Mouse (Mus musculus) kidney, embryonic 15.5 days (tissue): ENCODE results near the gene Spaca5. TPM values are rescaled to one million over a fixed set of nuclear protein-coding genes. Genes with fewer than 3 reads are reported as not detected.
A peak's percentile ranks its signal among the peaks of the same experiment; 100 is the strongest.

Experiments
- ATAC-seq: fragments of 200-750 bp; cut with Nextera tagmentation; replicated peaks from 2 replicates; pipeline ENCODE4 v1.8.0; 2017; ENCODE audit warnings: moderate TSS enrichment; ENCODE audit not compliant: low FRiP score
- H3K27ac ChIP-seq: fragments of 300-500 bp; sonication (generic); 2 replicates; pipeline ENCODE4 v1.5.1; 2015; ENCODE audit warnings: mild to moderate bottlenecking, inconsistent platforms
- H3K27me3 ChIP-seq: fragments of 300-500 bp; sonication (generic); 2 replicates; pipeline ENCODE4 v1.6.1; 2015; ENCODE audit warnings: inconsistent platforms
- H3K36me3 ChIP-seq: fragments of 300-500 bp; sonication (generic); 2 replicates; pipeline ENCODE4 v1.6.1; 2015; ENCODE audit warnings: inconsistent platforms
- H3K4me1 ChIP-seq: fragments of 300-500 bp; sonication (generic); 2 replicates; pipeline ENCODE4 v1.6.1; 2015; ENCODE audit warnings: inconsistent platforms
- H3K4me2 ChIP-seq: fragments of 300-500 bp; sonication (generic); 2 replicates; pipeline ENCODE4 v1.6.1; 2015; ENCODE audit warnings: moderate library complexity, mild to moderate bottlenecking, inconsistent platforms
- H3K4me3 ChIP-seq: fragments of 300-500 bp; sonication (generic); replicated peaks from 2 replicates; pipeline ENCODE4 v1.5.1; 2015; ENCODE audit warnings: mild to moderate bottlenecking, inconsistent platforms
- H3K9ac ChIP-seq: fragments of 300-500 bp; sonication (generic); 2 replicates; pipeline ENCODE4 v1.6.1; 2015; ENCODE audit warnings: mild to moderate bottlenecking, inconsistent platforms
- H3K9me3 ChIP-seq: fragments of 300-500 bp; sonication (generic); replicated peaks from 2 replicates; pipeline ENCODE4 v1.6.1; 2016; ENCODE audit warnings: inconsistent platforms
- WGBS: fragments of 180-500 bp; shearing (Covaris S2); methylation state at CpG from one replicate; pipeline ENCODE4 v1.1.7; 2015; ENCODE audit warnings: mixed read lengths; 5-methylcytosine and 5-hydroxymethylcytosine counted together
- polyA plus RNA-seq: library from polyadenylated mRNA; unstranded; fragments of >200 nt; fragmentation: Nextera tagmentation; extraction: Ambion mirVana; gene quantifications from 2 replicates; pipeline ENCODE4 v1.2.1, GENCODE M21; 2015

Gene Spaca5
- not detected in 2 replicates for polyA plus RNA-seq

GRCm38 (mm10) chrX:21068106-21068505, at the start of gene Spaca5:
Gene Spaca5 (plus strand): TSS chrX:21068406.
- Histone ChIP-seq H3K4me1 (no peaks in the 10 kb centered on the region), H3K36me3 (no peaks in the 10 kb centered on the region), H3K4me3 (no peak within 1 kb of the TSS), H3K9me3 (no peaks in the 10 kb centered on the region), H3K4me2 (no peak within 1 kb of the TSS), H3K9ac (no peak within 1 kb of the TSS), H3K27me3 (no peaks in the 10 kb centered on the region), H3K27ac (no peak within 1 kb of the TSS)
- no peak for ATAC-seq

GRCm38 (mm10) chrX:21061460-21061859, 6.7 kb upstream of the Spaca5 start:
- 22% methylated on average over 9 of the region's 9 CpGs for WGBS
- ATAC-seq, result no peak; the same call in 1 of the 2 replicates
- H3K9me3 ChIP-seq, result no peaks in the 10 kb centered on the region

GRCm38 (mm10) chrX:21061866-21062543, 6.2 kb upstream of the Spaca5 start, which contains the start of gene Zfp182:
Gene Zfp182 (minus strand): TSS chrX:21062316.
- Histone ChIP-seq H3K36me3 (no peaks in the 10 kb centered on the region), H3K27me3 (no peaks in the 10 kb centered on the region), H3K4me3 (peak within 1 kb of the TSS; percentile 57), H3K4me1 (no peaks in the 10 kb centered on the region), H3K4me2 (peak within 1 kb of the TSS; percentile 50), H3K9me3 (no peaks in the 10 kb centered on the region), H3K27ac (peak within 1 kb of the TSS; percentile 56; the same call in 1 of the 2 replicates), H3K9ac (peak within 1 kb of the TSS; percentile 50)
- WGBS, result 21% methylated on average over 25 of the region's 25 CpGs
- peak; percentile 98 for ATAC-seq

More at GRCm38 (mm10) chrX:21061460-21061859, 6.7 kb upstream of the Spaca5 start:
- Histone ChIP-seq H3K36me3 (no peaks in the 10 kb centered on the region), H3K27me3 (no peaks in the 10 kb centered on the region), H3K4me2 (peak overlapping the region; percentile 50), H3K4me1 (no peaks in the 10 kb centered on the region), H3K27ac (peak overlapping the region; percentile 56; the same call in 1 of the 2 replicates), H3K4me3 (peak overlapping the region; percentile 57), H3K9ac (peak overlapping the region; percentile 50)

GRCm38 (mm10) chrX:21062544-21062890, 5.7 kb upstream of the Spaca5 start:
- 84% methylated on average over 3 of the region's 3 CpGs for WGBS
- Histone ChIP-seq H3K9ac (no peak overlapping the region), H3K4me1 (no peaks in the 10 kb centered on the region), H3K27me3 (no peaks in the 10 kb centered on the region), H3K27ac (no peak overlapping the region), H3K4me2 (peak overlapping the region; percentile 50), H3K9me3 (no peaks in the 10 kb centered on the region), H3K36me3 (no peaks in the 10 kb centered on the region), H3K4me3 (peak overlapping the region; percentile 57)
- no peak for ATAC-seq

GRCm38 (mm10) chrX:21088645-21088982, 20.4 kb downstream of the Spaca5 start:
- Histone ChIP-seq H3K9ac (peak overlapping the region; percentile 36; the same call in 1 of the 2 replicates), H3K9me3 (no peaks in the 10 kb centered on the region), H3K4me1 (no peaks in the 10 kb centered on the region; the same call in 1 of the 2 replicates), H3K4me2 (peak overlapping the region; percentile 59), H3K27me3 (no peaks in the 10 kb centered on the region), H3K27ac (no peak overlapping the region), H3K4me3 (peak overlapping the region; percentile 48), H3K36me3 (no peaks in the 10 kb centered on the region)
- ATAC-seq, result peak; percentile 40; the same call in 1 of the 2 replicates
- whole genome bisulfite sequencing, result 39% methylated on average over 6 of the region's 6 CpGs

GRCm38 (mm10) chrX:21088983-21089866, 21.0 kb downstream of the Spaca5 start, which contains the start of gene Zfp300:
Gene Zfp300 (minus strand): TSS chrX:21089527.
- peak; percentile 86 for ATAC-seq
- Histone ChIP-seq H3K4me3 (peak within 1 kb of the TSS; percentile 48), H3K9me3 (no peaks in the 10 kb centered on the region), H3K9ac (peak within 1 kb of the TSS; percentile 36; the same call in 1 of the 2 replicates), H3K27me3 (no peaks in the 10 kb centered on the region), H3K4me2 (peak within 1 kb of the TSS; percentile 59), H3K4me1 (no peaks in the 10 kb centered on the region; the same call in 1 of the 2 replicates), H3K36me3 (no peaks in the 10 kb centered on the region), H3K27ac (peak within 1 kb of the TSS; percentile 68)
- WGBS, result 16% methylated on average over 27 of the region's 27 CpGs

- Histone ChIP-seq H3K9me3 (no peaks in the 10 kb centered on the region), H3K4me2 (peak overlapping the region; percentile 59), H3K36me3 (no peaks in the 10 kb centered on the region), H3K27ac (no peak overlapping the region), H3K27me3 (no peaks in the 10 kb centered on the region), H3K9ac (no peak overlapping the region), H3K4me3 (peak overlapping the region; percentile 48), H3K4me1 (no peaks in the 10 kb centered on the region; the same call in 1 of the 2 replicates)
- 45% methylated on average over 7 of the region's 7 CpGs for WGBS
- ATAC-seq, result no peak
These were observed 21.6 kb downstream of the Spaca5 start for GRCm38 (mm10) chrX:21089867-21090239.

GRCm38 (mm10) chrX:21115520-21115919, 47.3 kb downstream of the Spaca5 start, which contains the start of gene Ssxa1:
Gene Ssxa1 (plus strand): TSS chrX:21115820.
- Histone ChIP-seq H3K4me2 (no peak within 1 kb of the TSS), H3K36me3 (no peaks in the 10 kb centered on the region), H3K9ac (no peak within 1 kb of the TSS), H3K27ac (no peak within 1 kb of the TSS), H3K4me3 (no peak within 1 kb of the TSS), H3K27me3 (no peaks in the 10 kb centered on the region), H3K4me1 (no peaks in the 10 kb centered on the region), H3K9me3 (no peaks in the 10 kb centered on the region)
- no peak for ATAC-seq
- 87% methylated on average over 4 of the region's 4 CpGs for WGBS

Other genes starting within 250 kb of the Spaca5 start
- gene Timp1, start 198.2 kb upstream of the Spaca5 start, polyA plus RNA-seq, result 23.1 and 28.0 TPM in 2 replicates
- 0.44 and 0.70 TPM in 2 replicates for gene Syn1, start 147.4 kb upstream of the Spaca5 start, polyA plus RNA-seq
- gene Cfp, start 136.9 kb upstream of the Spaca5 start, polyA plus RNA-seq, result 6.1 and 8.2 TPM in 2 replicates
- 14.2 and 16.2 TPM in 2 replicates for gene Elk1, start 117.8 kb upstream of the Spaca5 start, polyA plus RNA-seq
- gene Uxt, start 106.4 kb upstream of the Spaca5 start, polyA plus RNA-seq, result 59.7 and 62.0 TPM in 2 replicates
- 4.9 and 6.3 TPM in 2 replicates for gene Zfp182, start 6.1 kb upstream of the Spaca5 start, polyA plus RNA-seq
- gene Zfp300, start 21.1 kb downstream of the Spaca5 start, polyA plus RNA-seq, result 1.2 and 1.9 TPM in 2 replicates
- not detected in 2 replicates for gene Ssxa1, start 47.4 kb downstream of the Spaca5 start, polyA plus RNA-seq
- not detected in 2 replicates for gene Gm21876, start 107.2 kb downstream of the Spaca5 start, polyA plus RNA-seq